Mouse (Mus musculus) gastrocnemius, postnatal 25 days (tissue): ENCODE measurements around the gene Nr1h4. TPM values are rescaled to one million over a fixed set of nuclear protein-coding genes. Genes with fewer than 3 reads are reported as not detected.
"Not testable (repeated sequence)": the region's sequence is repeated elsewhere in the genome, so short reads cannot be mapped to it uniquely, and the experiment has no call there.

Experiments used
- DNase-seq: peaks from one replicate; pipeline ENCODE4 v3.0.0; 2022
- long read RNA-seq, 2 experiments: library from polyadenylated mRNA; stranded (forward); transcript quantifications; one replicate each; pipeline ENCODE4 v2.0.0; 2021
- total RNA-seq, 2 experiments: library from RNA; stranded (reverse); gene quantifications; 1 replicate in 1 of 2; 2 replicates in 1 of 2; pipeline ENCODE4 v1.2.3; 2021

The Nr1h4 gene
- total RNA-seq, result not detected
- long read RNA-seq, experiment 1, result 0 reads
- long read RNA-seq, experiment 2, result 0 reads

DNA sequence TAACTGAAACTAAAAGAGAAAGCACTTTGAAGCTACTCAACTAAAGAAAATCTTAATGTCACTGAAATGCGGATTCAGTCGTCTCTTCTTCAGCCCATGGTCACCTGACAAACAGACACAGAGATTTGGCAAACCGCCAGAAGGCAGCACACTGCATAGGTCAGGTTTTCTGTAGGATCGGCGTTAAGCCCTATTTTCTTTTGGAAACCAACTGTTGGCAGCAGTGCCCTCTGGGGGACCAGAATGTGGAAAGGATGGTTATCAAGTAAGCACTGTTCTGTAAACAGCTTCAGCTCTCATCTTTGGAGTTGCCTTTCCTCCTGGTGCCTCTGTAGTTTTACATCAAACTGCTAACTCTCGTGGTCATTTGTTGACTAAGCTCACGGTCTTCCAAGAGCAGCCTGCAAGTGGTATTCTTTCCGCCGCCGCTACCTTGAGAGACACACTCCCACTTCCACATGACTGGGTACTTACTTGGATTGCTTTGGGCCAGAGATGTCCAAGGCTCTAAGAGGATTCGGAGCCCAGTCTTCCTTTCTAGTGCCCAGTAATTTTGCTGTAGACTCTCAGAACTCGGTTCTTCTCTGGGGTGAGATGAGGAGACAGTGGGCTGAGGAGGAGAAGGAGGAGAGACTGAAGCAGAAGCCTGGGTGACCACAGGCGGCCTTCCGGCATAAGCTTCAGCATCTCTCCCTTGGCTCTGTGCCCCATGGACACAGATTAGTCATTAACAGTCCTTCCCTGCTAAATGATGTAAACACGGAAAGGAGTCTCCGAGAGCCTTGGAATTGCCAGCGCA lies at the start of gene Nr1h4:
Gene Nr1h4, minus strand, starts transcription at position 657 of the 799 bp plus-strand sequence.
- no peak for DNase-seq

DNA sequence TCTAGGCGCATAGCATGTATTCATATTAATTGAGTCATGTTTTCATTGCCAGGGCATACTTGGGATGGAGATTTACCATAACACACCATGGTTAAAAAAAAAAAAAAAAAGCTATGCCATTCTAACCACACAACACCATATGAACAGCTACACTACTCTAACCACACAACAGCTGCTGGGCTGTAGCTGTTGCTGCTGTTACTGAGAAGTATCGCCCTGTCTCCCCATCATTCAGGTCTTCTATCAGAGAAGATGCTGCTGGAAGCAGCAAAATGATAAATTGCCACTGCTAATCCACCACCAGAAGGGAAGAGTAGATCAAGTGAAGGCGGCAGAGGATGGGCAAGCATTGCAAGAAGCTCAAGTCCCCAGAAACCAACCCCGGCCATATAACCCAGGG lies 45.4 kb upstream of the Nr1h4 start:
- DNase-seq, result no peak

DNA sequence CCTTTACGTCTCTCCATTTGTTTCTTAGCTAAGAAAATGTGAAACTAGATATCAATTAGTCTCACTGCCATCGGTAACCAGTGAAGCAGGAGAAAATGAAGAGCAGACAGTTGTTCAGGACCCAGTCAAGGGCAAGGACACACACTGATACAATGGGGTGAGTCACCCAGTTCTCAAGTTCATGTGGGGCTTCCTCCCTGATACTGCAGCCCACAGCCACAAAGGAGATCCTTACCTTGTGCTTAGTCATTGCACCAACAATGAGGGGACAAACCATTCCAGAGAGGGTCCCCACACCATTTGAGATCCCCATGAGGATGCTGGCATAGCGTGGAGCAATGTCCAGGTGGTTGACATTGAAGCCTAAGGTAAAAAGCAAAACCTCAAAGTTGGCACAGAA lies 44.3 kb upstream of the Nr1h4 start:
- DNase-seq, result no peak

DNA sequence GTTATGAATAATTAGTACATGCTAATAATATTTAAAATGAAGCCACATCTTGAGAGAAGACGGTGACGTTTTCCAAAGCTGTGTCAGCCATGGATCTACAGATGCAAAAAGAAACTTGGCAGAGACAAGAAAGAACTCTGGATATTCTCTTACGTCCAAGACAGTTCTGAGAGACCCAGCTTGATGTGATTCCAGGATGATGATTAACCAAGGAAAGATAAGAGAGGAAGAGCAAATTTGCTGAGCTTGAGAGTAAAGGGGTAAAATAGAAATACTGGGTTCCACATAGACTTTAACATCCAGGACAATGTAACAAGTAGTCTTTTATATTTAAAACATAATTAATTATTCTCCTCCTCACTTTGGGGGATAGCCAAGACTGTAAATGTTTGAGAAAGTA lies 40.0 kb upstream of the Nr1h4 start:
- no peak for DNase-seq

DNA sequence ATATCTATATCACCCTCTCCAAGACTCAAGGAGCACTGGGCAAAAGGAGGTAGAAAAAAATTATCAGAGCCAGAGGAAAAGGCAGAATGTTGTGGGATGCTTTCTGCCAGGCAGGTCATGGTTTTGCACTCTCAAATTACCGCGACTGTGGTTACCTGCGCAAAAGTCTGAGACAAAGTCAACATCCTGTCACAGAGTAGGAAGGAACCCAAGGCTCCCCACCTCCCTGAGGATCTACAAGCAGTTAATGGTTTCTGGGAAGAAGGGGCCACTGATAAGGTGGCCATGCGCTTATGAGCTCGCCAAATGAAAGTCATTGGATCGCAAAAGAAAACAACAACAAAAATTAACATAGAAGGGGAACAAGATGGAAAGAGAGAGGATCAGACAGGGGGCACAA lies 39.6 kb upstream of the Nr1h4 start:
- no peak for DNase-seq

DNA sequence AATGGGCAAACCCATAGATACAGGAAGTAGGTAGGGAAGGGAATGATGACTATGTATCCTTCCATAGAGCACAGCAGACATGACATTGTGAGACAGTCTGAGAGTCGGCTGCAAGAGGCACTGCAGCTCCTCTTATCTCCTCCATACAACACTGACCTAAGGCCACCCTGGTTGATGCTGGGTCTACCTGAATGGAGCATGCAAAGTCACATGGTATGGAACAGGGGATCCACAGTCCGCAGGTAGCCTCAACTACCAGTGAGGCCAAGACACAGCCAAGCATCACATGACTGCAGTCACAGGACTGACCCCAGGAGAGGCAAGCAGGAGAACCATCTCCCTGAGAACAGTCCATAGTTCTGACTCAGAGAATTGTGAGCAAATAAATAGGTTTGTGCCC lies 34.0 kb upstream of the Nr1h4 start:
- no peak for DNase-seq

DNA sequence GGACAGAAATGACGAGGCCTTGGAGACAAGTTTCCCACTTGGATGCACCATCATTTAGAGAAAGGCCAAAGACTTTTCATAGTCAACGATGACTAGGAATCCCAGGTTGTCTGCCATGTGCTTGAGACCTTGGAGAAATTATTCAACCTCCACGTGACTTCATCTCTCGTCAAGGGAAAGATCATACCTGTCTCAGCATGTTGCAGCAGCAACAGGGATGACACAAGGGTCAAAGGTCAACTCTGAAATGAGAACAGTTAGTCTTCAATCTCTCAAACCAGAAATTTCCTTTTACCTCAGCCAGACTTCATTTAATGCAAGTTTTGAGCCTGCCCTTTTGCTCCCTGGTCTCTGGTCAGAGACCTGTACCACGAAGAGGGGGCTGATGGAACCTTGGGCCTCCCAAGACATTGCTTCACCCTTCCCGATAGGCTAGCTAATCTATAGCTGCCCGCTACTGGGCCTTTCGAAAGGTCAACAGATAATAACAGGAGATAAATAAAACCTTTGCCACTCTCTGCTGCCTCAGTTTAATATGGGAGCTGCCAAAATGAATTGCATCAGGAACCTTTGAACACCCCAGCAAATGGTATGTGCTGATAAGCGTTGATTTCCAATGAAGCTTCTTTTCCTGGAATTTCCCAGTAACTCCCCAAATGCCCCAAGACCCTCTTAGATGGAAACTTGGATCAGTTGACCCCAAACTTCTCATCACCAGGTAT lies 32.1 kb upstream of the Nr1h4 start:
- no peak for DNase-seq

DNA sequence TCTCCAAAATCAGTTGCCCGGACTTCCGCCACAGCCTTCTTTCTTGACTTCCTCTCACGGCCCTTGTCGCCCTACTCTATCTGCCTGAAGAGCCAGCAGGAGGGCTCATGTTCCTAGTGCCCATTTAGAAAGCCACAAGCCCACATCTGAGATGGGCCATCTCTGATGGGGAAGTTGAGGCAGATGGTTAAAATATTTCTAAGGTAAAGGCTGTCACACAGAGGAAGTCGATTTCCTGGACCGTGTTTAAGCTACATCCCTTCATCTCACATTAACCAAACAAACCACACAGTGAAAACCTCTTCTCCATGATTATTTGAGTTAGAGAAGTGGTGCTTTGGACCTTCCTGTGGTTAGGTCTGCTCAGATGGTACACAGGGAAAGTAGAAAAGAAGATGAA lies 28.7 kb upstream of the Nr1h4 start:
- no peak for DNase-seq

DNA sequence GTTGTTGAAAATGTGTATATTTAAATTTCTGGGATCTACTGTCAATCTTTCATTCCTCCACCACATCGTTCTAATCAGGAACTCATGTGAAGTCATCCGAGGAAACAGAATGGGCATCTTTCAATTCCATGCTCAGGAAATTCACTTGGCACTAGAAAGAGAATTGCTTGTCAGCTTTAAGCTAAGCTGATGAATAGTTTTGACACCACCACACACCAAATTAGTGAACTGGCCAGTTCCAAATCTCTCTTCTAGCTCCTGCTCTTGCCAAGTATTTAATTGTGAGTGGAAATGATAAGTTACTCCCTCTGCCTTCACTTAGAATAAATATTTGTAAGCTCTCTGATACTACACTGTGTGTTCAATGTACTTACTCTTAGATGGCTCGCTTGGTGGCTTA lies 26.0 kb upstream of the Nr1h4 start:
- no peak for DNase-seq

DNA sequence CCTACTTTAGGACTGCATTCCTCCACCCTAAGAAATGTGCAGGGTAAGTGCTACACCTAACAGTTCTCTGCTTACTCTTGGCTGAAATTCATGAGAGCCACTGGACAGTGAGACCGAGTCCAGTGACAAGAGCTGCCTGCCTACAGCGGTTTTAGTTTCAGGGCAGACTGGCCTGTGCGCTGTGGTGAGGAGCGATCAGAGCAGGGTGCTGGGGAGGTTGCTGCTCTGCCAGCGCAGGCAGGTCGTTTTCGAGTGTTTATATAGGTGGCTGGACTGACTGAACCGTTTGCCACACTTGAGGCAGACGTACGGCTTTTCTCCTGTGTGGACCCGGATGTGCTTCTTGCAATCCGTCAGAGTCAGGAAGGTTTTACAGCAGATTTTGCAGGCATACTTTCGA lies 21.5 kb upstream of the Nr1h4 start:
- not testable (repeated sequence) for DNase-seq

DNA sequence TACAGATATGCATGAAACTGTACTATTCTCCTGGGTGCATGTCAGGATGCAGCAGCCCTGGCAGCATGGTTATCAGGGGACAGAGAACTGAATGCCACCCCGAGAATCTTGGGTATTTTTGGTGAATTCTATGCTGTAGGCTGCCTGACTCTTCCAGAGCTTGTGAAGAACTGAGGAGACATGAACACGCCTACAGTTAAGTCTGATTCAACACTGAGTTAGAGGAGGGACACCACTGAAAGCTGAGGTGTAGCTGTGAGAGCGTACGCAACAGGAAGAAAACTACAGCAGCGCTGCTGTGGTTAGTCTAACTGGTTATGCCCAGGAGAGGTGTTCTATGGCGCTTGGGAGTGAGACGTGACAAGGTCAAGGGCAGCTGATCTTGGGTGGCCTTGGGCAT lies 20.5 kb upstream of the Nr1h4 start:
- DNase-seq, result not testable (repeated sequence)

DNA sequence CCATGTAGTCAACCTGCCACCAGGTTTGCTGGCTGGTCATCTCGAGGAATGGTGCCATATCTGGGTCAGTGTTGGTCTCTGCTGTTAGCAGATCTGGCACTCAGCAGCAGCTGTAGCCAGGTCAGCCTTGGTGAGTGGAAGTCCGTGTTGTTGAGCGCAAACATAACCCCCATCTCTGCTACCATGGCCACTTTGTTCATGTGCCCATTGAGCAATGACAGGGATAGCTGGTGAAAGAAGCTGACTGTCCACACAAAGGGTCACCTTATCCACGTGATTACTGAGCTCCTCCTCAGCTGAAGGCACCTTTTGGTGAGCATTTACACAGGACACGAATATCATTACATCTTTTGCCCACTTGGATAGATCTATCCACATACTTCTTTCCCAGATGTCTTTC lies 19.6 kb upstream of the Nr1h4 start:
- DNase-seq, result no peak

DNA sequence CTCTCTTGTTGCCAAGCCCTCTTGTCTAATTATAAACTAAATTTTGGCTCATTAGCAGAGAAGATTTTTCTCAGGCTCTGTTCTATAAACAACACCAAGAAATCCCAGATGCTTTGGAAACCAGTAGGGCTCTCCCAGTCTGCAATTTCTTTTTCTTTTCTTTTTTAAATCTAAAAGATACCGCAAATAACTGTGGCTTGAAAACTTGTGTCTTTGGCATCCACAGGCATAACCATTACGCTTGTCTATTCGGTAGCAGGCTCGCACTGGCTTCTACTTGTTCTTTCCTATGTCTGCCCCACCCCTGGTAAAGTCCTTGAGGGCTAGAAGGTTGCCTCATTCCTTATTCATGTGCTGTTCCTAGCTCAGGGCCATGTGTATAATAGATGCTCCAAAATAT lies 18.3 kb upstream of the Nr1h4 start:
- DNase-seq, result no peak

DNA sequence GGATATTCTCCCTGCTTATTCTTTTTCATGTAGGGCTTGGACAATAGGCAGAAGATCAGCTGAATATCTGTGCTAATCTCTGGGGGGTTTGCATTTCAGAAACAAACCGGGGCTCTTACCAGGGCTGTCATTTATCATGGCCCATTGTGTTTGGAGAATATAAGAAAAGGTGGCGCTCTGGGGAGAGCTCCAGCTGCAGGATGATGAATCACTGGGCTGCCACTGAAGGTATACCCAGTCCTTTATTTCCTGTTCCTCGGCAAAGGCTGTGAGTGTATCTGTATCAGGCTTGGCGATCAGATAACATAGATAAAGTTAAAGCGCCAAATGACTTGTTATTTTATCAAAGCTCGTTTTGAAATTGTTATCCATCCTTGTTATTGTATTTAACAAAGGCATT lies 14.6 kb upstream of the Nr1h4 start:
- no peak for DNase-seq

DNA sequence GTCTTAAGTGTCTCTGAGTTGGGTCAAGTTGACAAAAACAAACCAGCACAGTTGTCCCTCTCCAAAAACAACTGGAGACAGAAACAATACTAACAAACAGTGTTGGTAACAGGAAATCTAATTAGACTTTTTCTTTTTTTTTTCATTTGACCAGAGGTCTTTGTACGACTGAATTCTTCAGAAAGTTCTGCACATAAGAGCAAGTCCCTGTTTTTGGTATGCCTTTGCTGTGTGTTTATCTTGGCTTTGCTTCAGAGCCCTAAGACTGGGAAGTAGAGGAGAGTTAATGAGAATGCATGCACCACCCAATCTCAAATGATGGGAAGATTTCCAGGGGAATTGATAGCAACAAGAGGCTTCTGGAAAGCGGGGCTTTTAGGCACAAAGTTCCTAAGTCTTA lies 13.6 kb upstream of the Nr1h4 start:
- no peak for DNase-seq

DNA sequence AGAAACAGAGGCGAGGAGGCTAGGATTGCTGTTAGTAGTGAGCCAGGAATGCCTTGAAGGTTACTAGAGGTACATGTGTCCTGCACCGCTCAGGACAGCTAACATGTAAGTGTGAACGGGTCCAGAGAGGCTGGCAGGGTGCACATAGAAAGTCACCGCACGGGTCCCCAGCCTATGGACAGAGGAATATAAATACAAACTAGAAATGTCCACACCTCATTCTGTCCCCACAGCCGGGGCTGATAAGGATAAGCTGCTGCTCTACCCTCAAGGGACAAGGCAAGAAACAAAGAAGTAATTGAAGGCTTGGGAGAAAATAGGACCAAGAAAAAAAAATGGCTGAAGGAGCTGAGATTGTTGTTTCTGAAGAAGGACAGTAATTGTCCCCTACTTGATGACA lies 10.5 kb upstream of the Nr1h4 start:
- DNase-seq, result no peak

DNA sequence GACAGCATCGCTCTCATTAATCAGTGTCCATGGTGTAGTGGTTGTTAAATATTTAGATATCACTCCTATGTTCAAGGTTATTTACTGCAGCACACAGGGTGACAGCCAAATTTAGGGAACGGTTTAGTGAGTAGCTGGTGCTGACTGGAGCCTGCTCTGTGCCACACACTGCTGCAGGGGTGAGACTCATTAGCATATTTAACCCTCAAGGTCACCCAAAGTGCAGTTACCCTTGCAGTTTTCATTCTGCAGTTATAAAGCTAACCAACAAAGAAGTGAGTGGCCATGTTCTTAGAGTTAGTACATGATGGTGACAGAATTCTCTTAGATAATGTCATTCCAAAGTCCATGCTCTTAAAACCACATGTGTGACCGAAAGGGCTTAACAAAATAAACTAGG lies 8.9 kb upstream of the Nr1h4 start:
- no peak for DNase-seq

DNA sequence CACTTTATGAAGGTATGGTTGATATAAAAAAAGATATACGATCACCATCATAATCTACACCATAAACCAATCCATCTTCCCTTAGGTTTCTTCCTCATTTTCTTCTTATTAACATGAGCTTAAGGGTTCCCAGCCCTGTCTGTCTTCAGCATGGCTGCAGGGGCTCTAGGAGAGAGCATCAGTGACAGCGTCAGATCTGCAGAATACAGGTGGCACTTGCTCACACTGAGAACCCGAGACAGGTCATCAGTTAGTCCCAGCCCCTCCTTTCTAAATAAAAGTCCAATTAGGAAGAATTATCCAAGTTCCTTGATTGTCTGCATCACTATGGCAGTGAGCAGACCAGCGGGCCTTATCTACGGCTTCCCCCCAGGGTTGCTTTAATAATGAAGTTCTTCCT lies 934 bp downstream of the Nr1h4 start:
- DNase-seq, result no peak

DNA sequence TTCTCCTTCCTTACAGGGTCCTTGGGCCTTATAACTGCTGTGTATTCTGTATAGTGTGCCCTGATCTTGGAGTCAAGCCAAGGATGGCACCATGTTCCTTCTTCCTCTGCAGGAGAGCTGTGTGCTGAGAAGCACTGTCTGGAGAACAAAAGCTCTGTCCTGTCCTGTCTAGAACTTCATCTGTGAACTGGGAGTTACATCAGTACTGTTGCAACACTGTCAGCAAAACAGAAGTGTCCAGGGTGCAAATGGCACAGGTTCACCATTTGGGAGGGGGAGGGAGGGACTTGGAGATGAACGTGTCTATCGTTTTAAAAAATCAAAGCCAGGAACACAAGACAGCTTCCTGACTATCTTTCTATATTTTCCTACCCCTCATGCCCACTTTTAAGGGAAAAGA lies 1.4 kb downstream of the Nr1h4 start:
- no peak for DNase-seq

DNA sequence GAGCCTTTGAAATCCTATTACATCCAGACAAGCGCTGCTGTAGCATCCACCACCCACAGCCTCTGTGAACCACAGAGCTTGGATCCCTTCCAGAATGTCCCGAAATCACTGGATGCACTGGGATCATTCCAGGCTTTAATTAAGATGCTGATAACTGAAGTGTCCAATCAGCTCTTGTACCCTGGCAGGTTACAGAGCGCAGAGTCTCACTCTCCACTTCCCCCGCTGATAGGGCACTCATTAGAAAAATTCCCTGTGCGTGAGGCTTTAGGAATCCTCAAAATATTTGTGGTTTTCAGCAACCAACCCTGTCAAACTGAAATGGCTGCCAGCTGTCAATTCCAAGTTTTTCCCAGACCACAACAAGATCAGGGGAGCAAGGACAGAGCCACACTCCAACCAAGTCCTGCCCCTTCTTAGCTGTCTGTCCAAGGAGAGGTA lies 2.2 kb downstream of the Nr1h4 start:
- DNase-seq, result no peak

DNA sequence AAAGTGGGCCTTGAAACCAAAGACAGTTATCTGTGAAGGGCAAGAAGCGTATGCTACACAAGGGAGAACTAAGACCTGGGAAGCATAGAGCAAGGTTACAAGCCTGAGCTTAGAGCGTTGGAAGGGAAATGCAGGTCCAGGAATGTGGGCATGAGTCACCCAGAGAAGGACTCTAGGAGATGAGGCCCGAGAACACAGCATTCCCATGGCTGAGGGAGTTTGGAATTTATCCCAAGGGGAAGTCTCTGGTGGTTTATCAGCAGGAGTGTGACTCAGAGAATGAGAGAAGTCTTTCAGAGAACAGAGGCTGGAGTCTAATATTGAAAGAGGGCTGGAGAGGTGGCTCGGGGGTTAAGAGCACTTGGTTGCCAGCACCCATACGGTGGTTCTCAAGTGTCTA lies 6.3 kb downstream of the Nr1h4 start:
- DNase-seq, result no peak

DNA sequence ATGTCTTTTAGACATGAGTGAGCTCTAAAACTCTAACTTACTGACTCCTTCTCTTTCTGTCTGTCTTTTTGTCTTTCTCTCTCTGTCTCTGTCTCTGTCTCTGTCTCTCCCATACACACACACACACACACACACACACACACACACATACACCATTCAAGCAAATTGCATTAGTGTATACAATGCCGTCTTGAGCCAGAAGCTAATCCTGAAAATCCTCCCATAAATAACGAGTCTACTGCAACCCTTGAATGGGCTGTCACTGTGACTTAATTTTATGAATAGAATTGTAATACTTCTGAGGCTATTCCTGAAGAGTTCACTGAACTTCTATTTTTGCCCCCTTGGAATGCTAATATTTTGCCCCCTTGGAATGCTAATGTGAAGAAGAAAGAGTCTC lies 7.6 kb downstream of the Nr1h4 start:
- DNase-seq, result no peak

DNA sequence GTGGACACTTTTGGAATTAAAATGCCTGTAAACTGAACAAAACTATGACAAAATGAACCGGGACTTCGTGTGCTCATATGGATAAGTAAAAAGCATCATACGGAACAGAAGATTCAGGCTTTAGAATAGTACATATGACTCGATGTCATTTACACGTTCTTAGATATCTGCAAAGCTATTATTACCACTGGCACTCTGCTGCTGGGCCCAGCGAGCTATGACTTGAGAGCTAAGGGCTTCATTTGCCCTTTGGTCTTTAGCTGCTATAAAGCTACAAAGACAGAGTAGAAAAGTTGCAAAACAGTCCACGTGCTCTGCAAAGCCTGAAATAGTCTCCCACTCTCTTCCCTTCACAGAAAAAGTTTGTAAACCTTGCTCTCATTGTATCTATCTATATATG lies 10.9 kb downstream of the Nr1h4 start:
- DNase-seq, result no peak
